Mouse (Mus musculus): ENCODE data around the gene Gprc5a. TPM values are rescaled to one million over a fixed set of nuclear protein-coding genes. Genes with fewer than 3 reads are reported as not detected.
A peak's percentile ranks its signal among the peaks of the same experiment; 100 is the strongest.

Gprc5a gene
- polyA plus RNA-seq, 2 experiments from 2014 or later, result 0.26 to 0.45 TPM

DNA sequence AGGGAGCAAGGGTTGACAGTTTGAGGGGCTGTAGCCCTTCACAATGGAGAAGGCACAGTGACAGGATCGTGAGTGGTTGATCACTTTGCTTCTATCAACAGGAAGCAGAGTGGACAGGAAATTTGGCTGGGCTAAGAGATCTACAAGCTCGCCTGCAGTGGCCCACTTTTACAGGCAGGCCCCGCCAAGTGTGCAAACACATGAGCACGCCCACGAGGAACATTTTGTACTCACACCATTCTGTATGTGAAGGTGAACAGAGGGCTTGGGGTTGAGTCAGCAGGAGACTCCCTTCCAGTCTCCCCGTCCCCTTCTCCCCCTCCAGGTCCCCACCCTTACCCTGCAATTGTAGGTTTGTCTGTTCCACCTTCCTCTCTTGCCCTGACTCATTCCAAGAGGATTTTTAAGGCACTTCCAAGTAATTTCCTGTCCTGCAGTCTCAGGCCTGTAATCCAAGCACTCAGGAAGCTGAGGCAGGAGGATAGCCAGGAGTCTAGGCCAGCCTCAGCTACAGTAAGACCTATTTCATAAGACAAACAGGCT, 9.0 kb downstream of the Gprc5a start:
- no peak for ATAC-seq

- no peak for ATAC-seq
These were observed 10.8 kb downstream of the Gprc5a start for GRCm38 (mm10) chr6:135076202-135076601.

DNA sequence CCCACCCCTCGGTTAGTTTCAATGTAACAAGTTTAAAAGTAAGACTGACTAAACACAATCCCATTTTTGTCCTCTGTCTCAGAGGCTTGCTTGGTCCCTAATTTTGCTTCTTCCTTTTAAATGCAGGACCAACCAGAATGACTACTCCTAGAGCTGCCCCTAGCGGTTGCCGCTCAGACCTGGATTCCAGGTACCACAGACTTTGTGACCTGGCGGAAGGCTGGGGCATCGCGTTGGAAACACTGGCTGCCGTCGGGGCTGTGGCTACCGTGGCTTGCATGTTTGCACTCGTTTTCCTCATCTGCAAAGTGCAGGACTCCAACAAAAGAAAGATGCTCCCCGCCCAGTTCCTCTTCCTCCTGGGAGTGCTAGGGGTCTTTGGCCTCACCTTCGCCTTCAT, 13.0 kb downstream of the Gprc5a start:
- ATAC-seq, result no peak

DNA sequence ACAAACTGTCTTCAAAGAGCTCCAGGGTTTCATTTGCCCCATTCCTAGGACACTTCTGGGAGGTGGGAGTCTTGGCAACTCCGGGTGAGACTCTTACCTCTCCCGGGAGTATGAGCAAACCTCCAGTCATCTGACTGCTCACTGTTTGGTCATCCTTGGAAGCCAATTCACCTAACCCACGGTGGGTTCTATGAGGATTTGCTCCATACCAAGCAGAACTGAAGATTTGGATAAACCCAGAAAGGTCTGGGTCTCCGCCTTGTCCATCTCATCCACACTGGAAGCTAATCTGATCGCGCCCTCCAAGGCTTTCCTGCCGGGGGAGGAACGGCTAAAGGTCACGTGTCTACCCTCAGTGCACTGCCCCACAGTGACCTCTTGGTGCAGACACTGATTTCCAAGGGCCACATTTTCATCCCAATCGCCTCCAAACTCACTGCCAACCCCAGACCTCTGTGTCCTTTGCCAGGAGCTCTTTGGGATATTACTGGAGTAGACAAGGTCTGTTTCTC, 18.6 kb downstream of the Gprc5a start:
- ATAC-seq, result no peak

GRCm38 (mm10) chr6:135085703-135086102, 20.3 kb downstream of the Gprc5a start:
- no peak for ATAC-seq

DNA sequence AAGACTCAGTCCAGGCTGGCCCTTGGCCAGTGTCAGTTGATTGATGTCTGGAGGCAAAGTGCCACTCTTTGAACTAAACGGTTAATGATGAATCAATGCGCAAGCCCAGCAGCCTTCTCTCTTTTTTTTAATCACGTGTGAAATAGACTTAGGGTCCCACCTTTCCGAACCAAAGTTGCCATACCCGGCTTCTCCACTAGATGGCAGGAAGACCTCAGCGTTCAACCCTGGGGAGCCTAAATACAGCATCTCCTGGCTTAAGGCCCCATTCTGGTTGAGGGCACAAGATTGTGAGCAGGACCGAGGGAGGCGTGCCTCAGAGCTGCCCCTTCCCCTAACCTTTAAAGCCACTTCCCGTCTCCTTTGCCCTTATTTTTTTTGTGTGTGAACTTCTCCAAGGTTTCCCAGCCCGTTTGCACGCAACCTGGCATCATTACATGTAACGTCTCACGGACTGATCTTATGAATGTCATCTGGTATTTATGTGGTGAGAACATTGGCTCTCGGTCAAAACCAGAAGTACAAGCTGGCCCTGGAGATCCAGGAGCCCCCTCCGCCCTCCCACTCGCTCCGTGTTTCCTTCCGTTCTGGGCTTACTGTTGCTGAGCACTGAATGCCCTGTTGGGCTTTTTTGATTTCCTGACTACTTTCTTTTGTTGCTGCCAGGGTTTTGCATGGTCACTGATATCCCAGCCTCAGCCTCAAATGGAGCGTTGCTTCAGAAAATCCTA, 22.4 kb downstream of the Gprc5a start:
- peak; percentile 59 for ATAC-seq

GRCm38 (mm10) chr6:135089786-135090185, 24.3 kb downstream of the Gprc5a start:
- no peak for ATAC-seq

- ATAC-seq, result no peak
These were observed 25.2 kb downstream of the Gprc5a start for GRCm38 (mm10) chr6:135090661-135091060.

DNA sequence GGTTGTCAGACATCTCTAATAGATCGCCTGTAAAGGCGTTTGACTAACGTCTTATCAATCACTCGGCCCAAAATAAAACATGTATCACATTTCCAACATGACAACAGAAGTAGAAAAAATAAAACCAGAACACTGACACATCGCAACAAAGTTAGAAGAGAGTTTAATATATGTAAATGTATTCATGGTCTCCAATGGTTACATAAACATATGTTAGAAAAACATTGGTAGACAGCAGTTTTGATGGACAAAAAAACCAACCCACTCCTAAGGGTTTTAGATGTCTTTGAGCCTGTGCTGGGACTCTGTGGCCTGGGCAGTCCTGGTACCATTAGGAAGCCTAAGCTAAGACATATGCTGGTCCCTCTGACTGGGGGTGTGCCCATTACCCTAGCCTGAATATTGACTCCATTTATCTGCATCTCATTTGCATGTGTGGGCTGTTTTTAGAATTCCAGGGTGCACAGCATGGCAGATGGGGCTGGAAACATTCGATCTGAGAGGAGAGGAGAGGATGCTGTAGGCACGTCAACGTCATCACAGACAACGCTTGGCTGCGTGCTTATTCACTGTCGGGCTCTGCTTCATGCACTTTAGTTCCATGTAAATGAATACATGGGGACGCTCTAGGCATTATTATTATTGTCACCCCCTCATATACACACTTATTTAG, 27.5 kb downstream of the Gprc5a start:
- ATAC-seq, result no peak

- no peak for ATAC-seq
These were observed 35.5 kb downstream of the Gprc5a start for GRCm38 (mm10) chr6:135100787-135101472.

GRCm38 (mm10) chr6:135102736-135103303, 37.4 kb downstream of the Gprc5a start:
- ATAC-seq, result no peak

GRCm38 (mm10) chr6:135107014-135107413, 41.6 kb downstream of the Gprc5a start:
- ATAC-seq, result no peak

DNA sequence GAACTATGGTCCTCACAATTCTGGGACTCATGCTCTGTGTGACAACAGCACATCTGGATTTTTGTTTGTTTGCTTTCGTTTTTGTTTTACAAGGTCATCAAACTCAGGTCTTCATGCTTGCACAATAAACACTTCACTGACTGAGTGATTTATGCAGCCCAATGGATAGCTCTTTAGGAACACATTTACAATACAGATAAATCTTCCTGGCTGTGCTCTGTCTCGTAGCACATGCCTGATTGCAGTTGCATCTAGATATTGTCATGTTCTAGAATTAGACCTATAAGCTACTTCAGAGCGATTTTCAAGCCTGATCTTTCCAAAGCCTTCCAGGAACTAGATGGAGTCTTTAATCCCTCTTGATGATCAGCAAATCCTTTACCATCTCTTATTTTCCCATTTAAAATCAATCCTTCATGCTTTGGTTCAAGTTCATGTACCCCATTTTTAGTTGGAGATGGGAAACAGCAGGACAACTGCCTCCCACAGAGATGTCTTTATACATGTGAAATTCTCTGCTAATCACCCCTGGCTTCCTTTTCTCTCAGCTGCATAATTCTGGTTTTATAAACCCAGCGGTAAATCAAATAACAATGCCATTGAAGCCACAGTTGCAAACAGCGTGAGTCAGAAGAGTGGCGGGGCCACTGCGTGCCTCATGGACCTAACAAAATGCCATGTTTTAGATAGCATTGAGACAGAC, 47.1 kb downstream of the Gprc5a start:
- ATAC-seq, result no peak

- ATAC-seq, result no peak
These were observed 47.6 kb downstream of the Gprc5a start for GRCm38 (mm10) chr6:135113114-135113436.

DNA sequence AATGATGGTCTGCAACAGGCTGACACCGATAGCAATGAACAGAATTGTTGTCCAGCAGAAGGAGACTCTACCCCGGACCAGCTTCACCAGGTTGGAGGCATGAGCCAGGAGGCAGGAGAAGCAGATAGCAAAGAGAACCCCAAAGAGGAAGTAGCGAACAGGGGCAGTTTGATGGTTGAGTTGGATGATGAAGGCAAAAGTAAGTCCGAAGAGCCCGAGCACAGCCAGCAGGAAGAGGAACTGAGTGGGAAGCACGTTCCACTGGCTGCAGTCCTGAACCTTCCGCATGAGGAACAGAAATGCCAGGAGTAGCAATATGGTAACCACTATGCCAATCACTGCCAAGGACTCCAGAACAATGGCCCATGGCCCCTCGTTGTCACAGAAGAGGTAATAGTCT, 51.0 kb downstream of the Gprc5a start:
- ATAC-seq, result no peak

GRCm38 (mm10) chr6:135118183-135118582, 52.7 kb downstream of the Gprc5a start, which contains the start of gene Gprc5d:
Gprc5d (minus strand) TSS chr6:135118283.
- no peak for ATAC-seq

DNA sequence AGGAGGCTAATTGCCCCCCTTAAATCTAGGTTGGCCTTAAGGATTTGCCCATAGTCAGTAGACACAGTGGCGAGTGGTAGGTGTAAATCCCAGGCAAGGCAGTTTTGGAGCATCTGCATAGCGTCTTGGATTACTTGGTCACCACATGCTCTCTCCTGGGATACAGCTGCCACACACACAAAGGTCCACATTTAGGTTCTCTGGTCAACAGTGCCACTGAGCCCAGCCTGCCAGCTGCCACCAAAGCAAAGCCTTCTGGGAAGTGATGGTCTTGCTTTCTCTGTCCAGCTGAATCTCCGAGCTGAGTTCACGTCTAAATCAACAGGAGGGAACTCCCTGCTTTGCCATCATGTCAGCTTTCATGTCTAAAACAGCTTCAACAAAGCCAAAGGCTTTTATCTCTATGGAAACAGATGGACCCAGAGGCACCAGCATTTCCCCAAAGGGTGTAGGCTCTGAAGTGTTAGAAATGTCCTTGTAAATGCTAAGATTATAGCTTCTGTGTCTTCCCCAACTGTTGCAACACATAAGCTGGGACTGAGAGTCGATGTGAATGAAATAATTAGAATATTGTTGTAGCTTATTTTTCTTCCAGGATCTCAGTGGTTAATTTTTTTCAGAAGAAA, 59.4 kb downstream of the Gprc5a start:
- no peak for ATAC-seq

GRCm38 (mm10) chr6:135133086-135133485, 67.6 kb downstream of the Gprc5a start:
- no peak for ATAC-seq

GRCm38 (mm10) chr6:135133486-135133885, 68.0 kb downstream of the Gprc5a start:
- ATAC-seq, result no peak
